Mouse (Mus musculus): ENCODE measurements at regions not wholly inside any gene's neighbourhood (a gene's known extent, or its start where the extent isn't known, plus 50 kb on each side); places are given as distances from the start of the nearest gene placed in this dataset.

DNA sequence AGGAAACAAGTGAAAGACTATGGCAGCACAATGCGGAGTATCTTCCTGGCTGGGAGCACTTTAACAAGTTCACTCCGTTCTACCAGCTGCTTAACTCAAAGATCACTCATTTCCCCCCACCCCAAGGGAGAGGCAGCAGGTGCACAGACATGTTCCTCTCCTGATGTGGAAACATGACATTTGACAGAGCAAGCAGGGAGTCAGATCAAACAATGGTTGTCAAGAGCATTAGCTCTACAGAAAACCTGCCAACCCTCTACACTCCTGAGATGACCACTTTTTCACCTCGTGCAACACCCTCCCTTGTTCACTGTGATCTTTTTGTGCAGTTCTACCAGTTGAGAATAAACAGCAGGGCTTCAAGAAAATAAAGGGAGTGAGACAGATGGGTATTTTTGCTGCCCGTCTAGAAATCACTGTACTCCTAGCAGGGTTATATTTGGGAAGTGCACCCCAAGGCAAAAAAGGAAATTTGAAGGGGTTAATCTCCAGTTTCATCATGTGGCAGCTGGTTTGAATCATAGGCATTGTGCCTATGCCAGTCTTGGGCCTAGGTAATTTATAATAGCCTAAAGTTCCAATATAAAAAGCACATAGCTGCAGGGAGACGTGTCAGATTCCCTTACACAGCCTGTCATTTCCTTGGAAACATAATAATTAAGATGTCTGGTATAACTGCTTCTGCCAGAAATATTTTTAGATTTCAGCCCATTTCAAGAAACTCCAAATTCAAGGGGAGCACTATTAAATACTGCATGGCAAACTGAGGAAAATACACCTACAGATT, 210.5 kb upstream of the Epha6 start:
- Histone ChIP-seq H3K9me3 (no peaks in the 10 kb centered on the region), H3K36me3 (no peaks in the 10 kb centered on the region), H3K27me3 (no peaks in the 10 kb centered on the region), H3K9ac (replicated peaks) (no peak overlapping the region), H3K4me2 (replicated peaks) (no peak overlapping the region), H3K4me1 (replicated peaks) (peaks cover 6% of the 10 kb centered on the region), H3K4me3 (replicated peaks) (no peak overlapping the region), H3K27ac (no peak overlapping the region)
- ATAC-seq = peak; percentile 89
- WGBS = 48% methylated on average over 5 of the region's 5 CpGs

DNA sequence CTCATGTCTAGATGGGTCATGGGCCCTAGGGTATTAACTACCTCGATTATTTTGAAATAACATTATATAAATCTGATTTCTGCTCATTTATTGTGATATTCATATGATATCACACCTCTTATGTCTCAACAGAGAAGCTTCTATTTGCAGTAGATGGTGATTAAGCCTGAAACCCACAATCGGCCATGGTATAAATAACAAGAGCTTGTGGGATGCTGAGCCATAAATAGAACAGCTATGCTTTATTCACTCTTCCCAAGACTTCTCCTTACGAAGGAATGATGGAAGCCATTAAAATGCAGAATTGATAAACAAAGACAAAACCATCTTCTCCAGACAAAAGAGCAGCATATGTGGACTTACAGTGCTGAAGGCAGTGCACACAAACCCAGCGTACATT, 195.4 kb upstream of the Epha6 start:
- ATAC-seq = no peak
- Histone ChIP-seq H3K9me3 (no peaks in the 10 kb centered on the region), H3K4me2 (replicated peaks) (no peak overlapping the region), H3K4me1 (replicated peaks) (no peaks in the 10 kb centered on the region), H3K27me3 (no peaks in the 10 kb centered on the region), H3K36me3 (no peaks in the 10 kb centered on the region), H3K9ac (replicated peaks) (no peak overlapping the region), H3K4me3 (replicated peaks) (no peak overlapping the region), H3K27ac (no peak overlapping the region)
- WGBS = 80% methylated on average over 4 of the region's 4 CpGs
